In genomic region chr7:107370232-107371125, GRCm38 (mm10) we compare ENCODE assay signal across 8 mouse cellular contexts. TPM values are rescaled to one million over a fixed set of nuclear protein-coding genes. Genes with fewer than 3 reads are reported as not detected.
A peak's percentile ranks its signal among the peaks of the same experiment; 100 is the strongest.
DNase-seq lines count a peak whose midpoint lies in the region; ATAC-seq lines count a peak whose summit lies in the region.

Gene Syt9, plus strand, starts transcription at chr7:107370728.

- peak within 1 kb of the TSS; percentile 33; the same call in 1 of the 2 replicates for H3K27ac ChIP-seq in forebrain, embryonic 16.5 days (ENCODE audit: low read length)
- H3K27ac ChIP-seq in hindbrain, embryonic 15.5 days (replicated peaks) = peak within 1 kb of the TSS; percentile 73

- ATAC-seq in forebrain, embryonic 16.5 days = peak; percentile 94
- ATAC-seq in hindbrain, embryonic 15.5 days (ENCODE audit: low FRiP score, low read depth) = peak; percentile 90
- ATAC-seq in CD4-positive, CD25-positive, alpha-beta regulatory T cell, adult 4 months = no peak

- peak within 1 kb of the TSS; percentile 75 for H3K4me3 ChIP-seq in forebrain, embryonic 16.5 days (replicated peaks; ENCODE audit: low read length)
- peak within 1 kb of the TSS; percentile 88 for H3K4me3 ChIP-seq in hindbrain, embryonic 15.5 days

- no peaks in the 10 kb centered on the region for H3K36me3 ChIP-seq in forebrain, embryonic 16.5 days (ENCODE audit: control insufficient read depth, insufficient read depth)
- H3K36me3 ChIP-seq in hindbrain, embryonic 15.5 days = no peaks in the 10 kb centered on the region

- H3K4me1 ChIP-seq in forebrain, embryonic 16.5 days (replicated peaks; ENCODE audit: control insufficient read depth, insufficient read depth, low read length) = peaks cover 11% of the 10 kb centered on the region
- H3K4me1 ChIP-seq in hindbrain, embryonic 15.5 days (replicated peaks) = peaks cover 27% of the 10 kb centered on the region

- peak; percentile 48 for DNase-seq in WW6 (ENCODE audit: low read depth, low spot score)
- peak; percentile 74 to 86 for DNase-seq in cerebellum, adult 18-20 months
- peak; percentile 52 to 56 for DNase-seq in layer of hippocampus, postnatal 36 days
- peak; percentile 18 to 55 for DNase-seq in lung, postnatal 4 days
- DNase-seq in right cerebral cortex, postnatal 14 days = peak; percentile 31

- H3K27me3 ChIP-seq in forebrain, embryonic 16.5 days (replicated peaks; ENCODE audit: control insufficient read depth, insufficient read depth, low read length) = peaks cover 2% of the 10 kb centered on the region; the same call in 1 of the 2 replicates
- peaks cover 22% of the 10 kb centered on the region for H3K27me3 ChIP-seq in hindbrain, embryonic 15.5 days

- under 1% methylated on average over 66 of the region's 102 CpGs for WGBS in forebrain, embryonic 16.5 days
- WGBS in hindbrain, embryonic 15.5 days = under 1% methylated on average over 54 of the region's 102 CpGs

- no peaks in the 10 kb centered on the region for H3K9me3 ChIP-seq in forebrain, embryonic 16.5 days (ENCODE audit: control insufficient read depth, low read length)
- H3K9me3 ChIP-seq in hindbrain, embryonic 15.5 days = no peaks in the 10 kb centered on the region

- peak within 1 kb of the TSS; percentile 97 for H3K4me2 ChIP-seq in forebrain, embryonic 16.5 days (ENCODE audit: low read length)
- peak within 1 kb of the TSS; percentile 96 for H3K4me2 ChIP-seq in hindbrain, embryonic 15.5 days

- H3K9ac ChIP-seq in forebrain, embryonic 16.5 days (replicated peaks; ENCODE audit: low read depth, low read length) = peak within 1 kb of the TSS; percentile 71
- H3K9ac ChIP-seq in hindbrain, embryonic 15.5 days = peak within 1 kb of the TSS; percentile 82

RNA-seq across cellular contexts. Expression of gene Syt9, which starts in this region (rescaled TPM):
- polyA plus RNA-seq in forebrain, embryonic 16.5 days (2015; fragmentation: Nextera tagmentation; extraction: Ambion mirVana) = 6.3 and 8.2 TPM in 2 replicates
- polyA plus RNA-seq in hindbrain, embryonic 15.5 days (2015; fragmentation: Nextera tagmentation; extraction: Ambion mirVana) = 11.5 and 12.7 TPM in 2 replicates
- 1 to 10 TPM; 5.5 to 5.6 TPM for total RNA-seq in layer of hippocampus, postnatal 36 days (2021)
- not detected for polyA plus RNA-seq in CD4-positive, CD25-positive, alpha-beta regulatory T cell, adult 4 months (2017; shearing (Covaris generic))
